Mouse (Mus musculus): ENCODE measurements around the gene Limk2. TPM values are rescaled to one million over a fixed set of nuclear protein-coding genes. Genes with fewer than 3 reads are reported as not detected.
A peak's percentile ranks its signal among the peaks of the same experiment; 100 is the strongest.

The Limk2 gene
- total RNA-seq, 2 experiments from 2014 or later: 25.2 to 27.7 TPM

DNA sequence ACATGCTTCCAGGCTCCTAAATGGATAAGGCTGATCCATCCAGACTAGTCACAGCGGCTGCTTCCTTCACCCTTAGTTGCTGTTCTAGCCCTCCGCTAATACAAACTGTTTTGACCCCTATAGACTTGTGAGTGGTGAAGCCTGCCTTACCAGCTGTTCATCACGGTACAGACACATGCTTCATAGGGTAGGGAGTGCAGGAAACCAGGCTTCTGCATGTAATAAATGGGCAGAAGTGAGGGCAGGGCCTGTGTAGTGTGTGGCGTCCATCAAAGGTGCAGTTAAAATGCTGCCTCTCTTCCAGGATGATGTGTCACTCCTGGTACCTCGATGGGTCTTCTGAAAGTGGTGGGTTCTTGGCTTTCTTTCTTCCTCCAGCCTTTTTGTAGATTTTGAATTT is 71.0 kb downstream of the Limk2 start:
- intact Hi-C loops (cut with DNase I): no loop called here

DNA sequence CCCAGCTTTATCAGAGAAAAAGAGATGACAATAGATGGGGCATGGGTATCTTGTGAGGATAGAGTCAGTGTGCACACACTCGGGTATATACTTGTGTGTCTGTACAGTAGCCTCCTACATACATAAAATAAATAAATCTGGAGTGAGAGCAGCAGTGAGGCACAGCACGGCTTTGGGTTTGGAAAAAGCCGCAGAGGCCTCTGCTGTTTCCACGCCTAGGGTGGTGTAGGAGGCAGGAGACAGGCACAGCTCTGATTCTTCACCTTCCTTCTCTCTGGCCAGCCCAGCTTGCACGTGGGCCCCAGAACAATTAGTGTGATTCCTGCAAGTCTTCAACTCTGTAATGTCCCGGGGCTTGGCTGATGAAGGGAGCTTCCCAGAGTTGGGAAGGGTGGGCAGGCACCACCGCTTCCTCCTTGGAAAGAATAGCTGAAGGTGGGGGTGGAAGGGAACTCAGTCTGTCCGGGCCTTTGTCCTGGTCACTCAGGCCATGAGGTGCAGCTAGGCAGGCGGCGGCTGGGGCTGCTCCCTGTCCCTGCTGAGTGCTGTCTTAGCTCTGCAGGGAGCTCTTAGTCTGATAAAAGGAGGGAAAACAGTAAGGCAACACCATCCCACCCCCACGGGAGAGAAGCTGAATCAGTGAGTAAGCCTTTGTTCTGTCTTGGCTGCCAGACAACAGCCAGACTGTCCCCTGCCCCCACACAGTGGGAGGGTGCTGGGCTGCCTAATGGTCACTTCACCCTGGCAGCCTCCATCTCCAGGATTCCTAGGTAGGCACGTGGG is 71.6 kb downstream of the Limk2 start:
- intact Hi-C loops (cut with DNase I): no loop called here

More for the DNA sequence above, 71.0 kb downstream of the Limk2 start:
- DNase-seq: no peak

DNA sequence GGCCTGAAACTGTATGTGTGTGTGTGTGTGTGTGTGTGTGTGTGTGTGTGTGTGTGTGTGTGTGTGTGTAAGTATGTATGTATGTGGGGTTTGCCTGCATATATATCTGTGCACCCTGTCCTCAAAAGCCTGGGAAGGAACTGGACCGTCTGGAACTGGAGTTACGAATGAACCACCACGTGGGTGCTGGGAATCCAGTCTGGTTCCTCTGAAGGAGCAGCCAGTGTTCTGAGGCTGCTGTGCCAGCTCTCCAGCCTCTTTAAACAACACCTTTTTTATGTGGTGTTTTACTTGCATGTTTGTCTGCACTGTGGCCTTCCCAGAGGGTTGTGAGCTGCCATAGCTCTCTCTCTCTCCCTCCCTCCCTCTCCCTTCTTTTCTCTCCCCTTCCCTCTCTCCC is 72.4 kb downstream of the Limk2 start:
- intact Hi-C loops (cut with DNase I): no loop called here
- no peak for DNase-seq

More for the DNA sequence above, 71.6 kb downstream of the Limk2 start:
- peak; percentile 77 to 83 for DNase-seq

DNA sequence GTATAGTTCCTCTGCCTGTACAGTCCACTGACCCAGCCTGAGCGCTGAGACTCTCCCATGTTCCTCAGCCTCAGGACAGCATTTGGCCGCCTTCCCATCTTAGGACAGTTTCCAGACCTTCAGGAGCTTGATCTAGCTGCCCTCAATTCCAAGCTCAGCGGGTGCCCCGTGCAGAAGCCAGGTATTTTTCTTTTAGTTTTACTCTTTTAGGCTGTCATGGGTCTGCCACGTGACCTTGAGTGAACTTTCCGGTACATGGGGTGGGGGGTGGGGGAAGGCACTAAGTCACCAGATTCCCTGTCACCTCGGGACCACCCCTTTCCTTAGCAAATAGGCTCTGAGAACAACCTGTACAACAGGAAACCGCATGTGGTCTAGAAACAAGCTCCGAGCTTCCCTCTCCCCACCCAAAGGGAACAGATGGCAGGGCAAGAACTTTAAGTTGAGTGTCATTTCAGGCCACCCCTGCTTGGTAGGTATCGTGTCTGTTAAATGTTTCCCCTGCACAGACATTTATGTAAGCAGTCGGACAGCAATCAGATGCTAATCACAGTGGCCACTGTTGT is 73.3 kb downstream of the Limk2 start:
- peak; percentile 50 to 57 for DNase-seq
- intact Hi-C loops (cut with DNase I): no loop called here

DNA sequence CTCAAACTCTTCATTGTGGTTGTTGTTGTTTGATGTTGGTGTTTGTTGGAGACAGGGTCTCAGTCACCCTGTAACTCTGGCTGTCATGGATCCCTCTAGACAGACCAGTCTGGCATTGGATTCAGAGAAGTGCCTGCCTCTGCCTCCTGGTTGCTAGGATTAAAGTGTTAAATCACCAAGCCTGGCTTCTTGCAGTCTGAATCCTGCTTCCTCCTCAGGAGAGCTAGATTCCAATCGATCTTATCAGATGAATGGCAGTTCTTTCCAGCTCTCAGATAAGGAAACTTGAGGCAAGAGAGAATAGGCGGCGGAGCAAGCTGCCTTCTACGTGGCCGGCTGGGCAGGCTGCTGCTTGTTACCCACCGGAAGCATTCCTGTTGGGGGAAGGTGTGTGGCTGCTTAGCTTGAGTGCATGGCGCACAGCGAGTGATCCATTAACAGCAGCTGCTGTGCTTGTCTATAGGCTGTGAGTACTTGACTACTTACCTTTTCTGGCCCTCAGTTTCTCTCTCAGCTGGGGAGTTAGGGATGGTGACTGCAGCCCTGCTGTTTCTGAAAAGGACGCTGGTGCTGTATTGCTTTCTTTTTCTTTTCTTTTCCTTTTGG is 74.2 kb downstream of the Limk2 start:
- no peak for DNase-seq
- intact Hi-C loops (cut with DNase I): loop anchor here (5.0 kb wide), 1 partner anchor 117 kb away; the partner anchor contains the start of gene Rnf185

DNA sequence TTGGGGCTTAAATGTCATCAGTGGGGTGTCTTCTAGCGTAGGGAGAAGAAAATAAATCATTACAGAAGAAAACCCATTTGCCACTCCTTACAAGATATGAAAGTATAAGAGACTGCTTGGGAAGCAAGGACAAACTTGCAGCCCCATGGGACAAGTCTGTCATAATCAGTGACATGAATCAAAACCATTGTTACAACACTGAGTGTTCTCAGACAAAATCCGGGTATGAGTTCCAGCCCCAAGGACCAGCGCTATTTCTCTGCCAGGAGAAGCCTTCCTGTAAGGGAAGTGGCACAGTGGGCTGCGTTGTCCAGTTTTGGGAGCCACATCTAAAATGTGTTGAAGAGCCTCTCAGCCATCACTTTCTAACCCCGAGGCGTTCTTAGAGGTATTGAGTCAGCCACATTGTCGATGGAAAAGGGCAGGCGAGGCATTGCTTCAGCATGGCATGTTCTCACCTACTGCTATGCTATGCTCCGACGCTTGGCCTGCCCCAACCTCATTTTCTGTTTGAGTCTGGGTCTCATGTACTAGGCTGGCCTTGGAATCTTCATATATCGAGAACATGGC is 74.8 kb downstream of the Limk2 start:
- intact Hi-C loops (cut with DNase I): loop anchor here (5.0 kb wide), 1 partner anchor 118 kb away; the partner anchor contains the start of gene Rnf185

DNA sequence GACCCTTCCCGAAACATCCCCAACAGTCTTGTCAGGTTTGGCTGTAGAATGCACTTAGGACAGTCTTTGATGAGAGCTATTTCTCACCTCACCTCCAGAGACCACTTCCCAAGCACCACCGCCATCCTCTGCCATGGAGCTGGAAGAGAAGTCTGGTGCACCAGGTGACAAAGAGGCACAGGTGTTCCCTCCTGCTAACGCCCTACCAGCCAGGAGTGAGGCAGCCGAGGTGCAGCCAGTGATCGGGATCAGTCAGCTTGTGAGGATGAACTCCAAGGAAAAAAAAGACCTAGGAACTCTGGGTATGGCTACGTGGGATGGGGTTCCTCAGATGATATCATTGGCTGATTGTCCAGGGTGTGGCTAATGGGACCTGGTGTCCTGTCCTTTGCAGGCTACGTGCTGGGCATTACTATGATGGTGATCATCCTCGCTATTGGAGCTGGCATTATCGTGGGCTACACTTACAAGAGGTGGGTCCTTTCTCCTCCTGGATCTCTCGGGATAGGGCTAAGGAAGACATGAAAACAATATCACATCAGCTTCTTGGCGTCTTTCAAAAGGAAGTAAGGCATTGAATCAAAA is 75.8 kb downstream of the Limk2 start:
- DNase-seq: no peak

More for the DNA sequence above, 74.8 kb downstream of the Limk2 start:
- no peak for DNase-seq

DNA sequence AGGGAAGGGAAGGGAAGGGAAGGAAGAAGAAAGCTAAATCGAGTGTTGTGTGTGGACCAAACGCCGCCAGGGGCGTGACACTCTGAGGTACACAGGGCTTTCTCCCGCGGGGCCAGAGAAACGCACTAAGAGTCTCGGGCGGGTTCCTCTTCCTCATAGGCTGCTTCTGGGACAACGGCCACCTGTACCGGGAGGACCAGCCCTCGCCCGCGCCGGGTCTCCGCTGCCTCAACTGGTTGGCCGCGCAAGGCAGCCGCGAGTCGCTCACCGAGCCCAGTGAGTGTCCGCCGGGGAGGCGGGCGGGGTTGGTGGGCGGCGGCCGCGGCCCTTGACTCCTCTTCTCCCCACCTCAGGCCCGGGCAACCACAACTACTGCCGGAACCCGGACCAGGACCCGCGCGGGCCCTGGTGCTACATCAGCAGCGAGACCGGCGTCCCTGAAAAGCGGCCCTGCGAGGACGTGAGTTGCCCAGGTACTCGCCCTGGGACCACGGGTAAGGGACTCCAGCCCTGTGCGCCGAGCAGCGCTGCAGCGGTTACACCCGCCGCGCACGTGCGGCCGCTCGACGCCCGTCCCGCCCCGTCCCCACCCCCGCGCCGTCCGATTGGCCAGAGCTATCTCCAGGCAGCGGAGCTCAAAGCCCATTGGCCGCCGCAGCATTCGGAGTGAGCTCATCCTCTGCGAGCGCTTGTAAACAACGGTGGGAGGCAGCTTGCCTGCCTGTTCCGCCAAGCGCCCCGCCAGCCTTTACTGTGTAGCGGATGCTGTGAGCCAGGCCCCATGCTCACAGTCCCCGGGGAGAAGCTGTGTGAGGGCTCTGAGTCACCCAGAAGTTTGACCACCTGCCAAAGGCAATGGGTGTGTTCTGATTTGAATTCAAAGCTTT is 77.0 kb downstream of the Limk2 start:
- intact Hi-C loops (cut with DNase I): loop anchor here (2.0 to 5.0 kb wide), 2 partner anchors 39 to 120 kb away; partner anchors contain the start of gene Rnf185
- DNase-seq: peak; percentile 95

More for the DNA sequence above, 75.8 kb downstream of the Limk2 start:
- intact Hi-C loops (cut with DNase I): loop anchor here (2.0 to 5.0 kb wide), 2 partner anchors 38 to 119 kb away; partner anchors contain the start of gene Rnf185

DNA sequence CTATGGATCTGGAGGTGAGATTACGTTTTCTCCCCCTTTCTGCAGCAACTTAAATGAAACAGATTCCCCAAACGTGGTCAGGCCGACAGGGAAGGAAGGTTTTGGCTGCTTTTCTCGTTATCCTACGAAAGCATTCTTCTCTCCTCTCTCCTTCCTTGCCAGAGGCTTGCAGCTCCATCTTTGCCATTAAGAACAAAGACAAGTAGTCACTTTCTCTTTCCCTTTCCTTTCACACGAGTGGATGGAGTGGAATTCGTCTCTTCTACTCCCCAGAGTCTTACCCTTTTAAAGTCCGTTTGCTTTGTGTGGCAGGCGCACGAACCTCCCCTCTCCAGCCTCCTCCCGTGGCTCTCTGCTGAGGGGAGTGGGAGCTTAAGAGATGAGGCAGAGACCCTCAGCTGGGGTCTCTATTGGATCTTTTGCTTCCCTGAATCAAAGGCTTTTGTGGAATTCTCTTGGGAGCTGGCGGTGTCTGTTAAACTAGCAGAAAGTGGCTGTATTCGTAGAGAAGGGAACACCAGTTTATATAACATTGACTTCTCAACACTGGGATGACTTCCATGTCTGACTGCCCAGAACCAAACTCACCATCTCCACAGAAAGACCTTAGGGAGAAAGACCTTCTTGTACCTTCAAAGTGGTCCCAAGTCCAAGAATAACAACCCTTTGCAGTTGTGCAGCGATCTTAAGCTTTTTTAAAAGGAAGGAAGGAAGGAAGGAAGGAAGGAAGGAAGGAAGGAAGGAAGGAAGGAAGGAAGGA is 77.8 kb downstream of the Limk2 start:
- DNase-seq: peak in 1 of 2 experiments; percentile 55
- intact Hi-C loops (cut with DNase I): loop anchor here (1.0 to 5.0 kb wide), 2 partner anchors 40 to 121 kb away; partner anchors contain the start of gene Rnf185

DNA sequence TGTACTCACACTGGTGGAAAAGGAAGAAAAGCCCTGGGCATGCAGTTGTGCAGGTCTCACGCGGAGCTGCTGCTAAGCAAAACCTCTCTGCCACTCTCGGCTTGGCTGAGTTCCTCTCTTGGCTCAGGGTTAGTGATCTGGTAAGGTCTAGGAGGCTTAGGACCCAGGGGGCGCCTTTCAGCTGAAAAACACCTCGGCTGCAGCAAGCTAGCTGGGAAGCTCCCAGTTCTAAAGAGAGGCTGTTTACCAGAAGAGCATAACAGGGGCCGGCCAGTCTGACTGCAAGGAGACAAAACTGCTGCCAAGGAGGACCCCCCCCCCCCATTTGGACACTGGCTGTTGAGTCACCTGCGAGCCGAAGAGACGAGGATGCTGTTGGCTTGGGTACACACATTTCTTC is 78.4 kb downstream of the Limk2 start:
- DNase-seq: peak; percentile 94 to 96
- intact Hi-C loops (cut with DNase I): loop anchor here (1.0 to 5.0 kb wide), 2 partner anchors 39 to 122 kb away; partner anchors contain the start of gene Rnf185

DNA sequence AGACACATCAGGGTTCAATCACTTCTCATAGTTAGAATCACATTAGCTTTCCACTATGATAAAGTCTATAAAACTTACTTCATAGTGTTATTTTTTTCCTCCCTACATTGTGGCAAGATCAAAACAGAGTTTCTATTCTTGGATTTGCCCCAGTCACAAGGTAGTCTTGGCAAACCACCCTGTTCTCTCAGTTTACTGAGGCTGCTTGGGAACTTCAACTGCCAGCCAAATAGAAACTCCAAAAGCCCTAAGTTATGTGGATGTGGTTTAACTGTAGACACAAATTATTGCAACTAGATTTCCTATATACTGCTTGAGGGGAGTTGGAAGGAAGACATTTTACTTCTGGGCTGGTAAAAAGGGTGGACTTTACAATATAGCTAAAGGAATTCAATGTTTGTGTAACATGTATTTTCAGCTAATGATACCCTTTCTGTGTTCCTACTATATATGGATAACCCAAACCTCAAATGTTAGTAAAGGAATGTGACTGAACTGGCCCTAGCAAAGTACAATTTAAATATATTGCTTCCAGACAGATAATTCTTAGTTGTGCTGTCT is 79.0 kb downstream of the Limk2 start, which contains the start of gene Pik3ip1:
TSS of gene Pik3ip1 (plus strand) at position 511 of the 561 bp plus-strand sequence.
- intact Hi-C loops (cut with DNase I): loop anchor here (1.0 to 5.0 kb wide), 2 partner anchors 39 to 122 kb away; partner anchors contain the start of gene Rnf185
- peak; percentile 64 to 77 for DNase-seq

DNA sequence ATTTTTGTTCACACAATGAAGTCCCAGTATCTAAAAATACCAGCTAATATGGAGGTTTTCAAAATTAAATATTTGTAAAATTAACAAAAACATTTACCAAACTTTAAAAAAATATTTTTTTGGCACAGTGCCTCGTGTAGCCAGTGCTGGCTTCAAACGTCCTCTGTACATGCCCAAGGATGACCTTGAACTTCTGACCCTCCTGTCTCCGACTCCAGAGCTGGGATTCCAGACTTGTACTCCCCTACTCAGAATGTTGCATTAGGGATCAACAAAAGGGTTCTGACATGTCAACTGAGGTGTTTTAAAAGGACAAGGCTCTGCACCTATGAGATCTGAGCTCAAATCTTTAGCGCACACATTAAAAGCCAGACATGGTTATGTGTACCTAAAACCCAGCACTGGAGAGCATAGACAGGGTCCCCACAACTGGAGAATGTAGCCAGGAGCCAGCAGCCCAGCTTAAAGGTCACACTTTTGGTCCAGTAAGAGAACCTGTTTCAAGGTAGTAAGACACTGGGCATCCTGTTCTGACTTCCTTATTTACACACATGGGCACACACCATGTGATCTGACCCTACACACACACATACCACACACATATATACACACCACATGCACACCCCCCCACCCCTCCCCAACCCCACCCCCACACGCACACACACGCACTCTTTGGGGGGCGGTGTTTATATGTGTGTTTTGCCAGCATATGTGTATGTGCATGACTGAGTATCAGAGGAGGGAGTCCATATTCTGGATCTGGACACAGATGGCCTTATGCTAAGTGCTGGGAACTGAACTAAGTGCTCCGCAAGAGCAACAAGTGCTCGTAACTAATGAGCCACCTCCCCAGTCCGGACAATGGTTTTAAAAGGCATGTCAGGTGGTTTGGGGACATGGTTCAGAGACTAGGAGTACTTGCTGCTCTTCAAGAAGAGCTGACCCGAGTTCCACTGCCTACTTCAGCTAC is 79.9 kb downstream of the Limk2 start:
- DNase-seq: peak in 1 of 2 experiments; percentile 26
- intact Hi-C loops (cut with DNase I): no loop called here

DNA sequence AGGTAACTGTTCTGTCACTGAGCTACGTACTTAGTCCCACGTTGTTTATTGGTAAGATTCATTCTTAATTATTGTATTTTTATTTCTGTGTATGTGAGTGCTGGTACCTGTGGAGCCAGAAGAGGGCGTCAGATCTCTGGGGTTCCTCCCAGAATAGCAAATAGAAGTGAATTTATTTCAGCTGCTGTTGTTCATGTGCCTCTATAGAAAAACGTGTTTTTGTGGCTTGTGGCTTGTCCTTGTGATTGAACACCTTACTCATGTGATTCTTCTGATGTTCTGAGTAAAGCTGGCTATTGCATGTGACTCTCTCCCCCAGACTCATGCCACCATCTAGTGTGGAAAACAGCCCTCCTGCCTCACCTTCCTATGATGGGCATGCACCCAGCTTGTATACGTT is 80.7 kb downstream of the Limk2 start:
- intact Hi-C loops (cut with DNase I): no loop called here
- no peak for DNase-seq

DNA sequence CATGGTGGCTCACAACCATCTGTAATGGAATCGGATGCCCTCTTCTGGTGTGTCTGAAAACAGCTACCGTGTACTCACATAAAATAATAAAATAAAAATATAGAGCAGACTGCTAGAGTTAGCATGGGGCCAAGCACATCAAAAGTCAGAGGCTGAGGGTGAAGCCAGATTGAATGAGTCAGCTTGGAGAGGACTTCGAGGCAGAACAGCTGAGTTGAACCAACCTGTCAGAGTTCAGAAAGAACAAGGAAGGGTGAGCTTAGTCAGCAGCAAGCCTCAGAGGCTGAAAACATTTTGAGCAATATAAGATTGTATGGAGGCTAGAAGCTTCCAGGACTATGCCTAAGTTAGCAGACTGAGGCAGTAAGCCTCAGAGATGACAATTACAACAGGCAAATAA is 90.7 kb downstream of the Limk2 start:
- DNase-seq: no peak
- intact Hi-C loops (cut with DNase I): no loop called here

DNA sequence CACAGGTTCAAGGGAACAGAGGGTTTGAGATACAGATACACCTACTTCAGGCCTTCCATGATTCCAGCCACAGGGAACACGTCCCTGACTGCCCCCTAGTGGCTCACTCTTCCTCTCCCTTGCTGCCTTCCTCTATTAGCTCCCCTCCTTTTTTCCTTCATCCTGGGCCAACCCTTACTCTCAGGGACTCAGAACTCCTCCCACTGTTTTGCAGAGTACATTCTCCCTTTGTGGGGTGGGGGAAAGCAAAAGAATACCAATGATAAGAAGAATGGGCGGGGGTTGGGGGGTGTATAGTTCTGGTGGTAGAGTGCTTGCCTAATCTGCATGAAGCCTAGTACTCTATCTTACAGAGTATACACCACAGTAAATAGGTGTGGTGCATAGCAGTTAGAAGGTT is 94.8 kb downstream of the Limk2 start:
- intact Hi-C loops (cut with DNase I): no loop called here
- peak in 1 of 2 experiments; percentile 74 for DNase-seq

DNA sequence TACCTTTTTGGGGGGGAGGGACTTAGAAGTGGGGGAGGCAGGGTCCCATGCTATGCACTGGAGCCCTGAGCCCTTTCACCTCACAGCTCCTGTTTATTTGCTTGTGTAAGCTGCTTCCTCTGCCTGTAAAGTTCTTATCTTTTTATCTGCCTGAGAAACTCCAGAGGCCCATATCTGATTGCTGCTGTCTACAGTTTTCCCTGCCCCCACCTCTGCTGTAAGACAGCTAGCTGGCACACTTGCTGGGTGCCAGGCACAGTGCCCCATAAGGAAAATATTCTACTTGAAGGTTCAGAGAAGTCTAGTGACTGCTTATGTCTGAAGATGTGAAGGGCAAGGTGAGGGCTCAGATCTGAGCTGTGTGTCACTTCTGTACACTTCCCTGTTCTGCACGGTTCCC is 95.7 kb downstream of the Limk2 start:
- intact Hi-C loops (cut with DNase I): no loop called here
- DNase-seq: no peak
